Mouse (Mus musculus): ENCODE data around the gene Spata3.
"Not testable (repeated sequence)": the region's sequence is repeated elsewhere in the genome, so short reads cannot be mapped to it uniquely, and the experiment has no call there.

Spata3 gene

GRCm38 (mm10) chr1:86016516-86016915, at the start of gene Spata3:
Spata3 (plus strand) TSS chr1:86016816.
- DNase-seq (ENCODE audit: low spot score) = no peak

- DNase-seq (ENCODE audit: low spot score) = no peak
Measured at GRCm38 (mm10) chr1:85969081-85969480, 47.5 kb upstream of the Spata3 start.

- DNase-seq (ENCODE audit: low spot score) = no peak
Measured at GRCm38 (mm10) chr1:85969519-85969918, 47.1 kb upstream of the Spata3 start.

GRCm38 (mm10) chr1:85971070-85971469, 45.5 kb upstream of the Spata3 start:
- DNase-seq (ENCODE audit: low spot score) = no peak

GRCm38 (mm10) chr1:85972341-85972740, 44.3 kb upstream of the Spata3 start:
- no peak for DNase-seq (ENCODE audit: low spot score)

GRCm38 (mm10) chr1:85973468-85973877, 43.1 kb upstream of the Spata3 start:
- DNase-seq (ENCODE audit: low spot score) = no peak

- DNase-seq (ENCODE audit: low spot score) = no peak
Measured at GRCm38 (mm10) chr1:85977709-85978108, 38.9 kb upstream of the Spata3 start.

- DNase-seq (ENCODE audit: low spot score) = peak; percentile 54
Measured at GRCm38 (mm10) chr1:85981738-85982357, 34.8 kb upstream of the Spata3 start.

- DNase-seq (ENCODE audit: low spot score) = no peak
Measured at GRCm38 (mm10) chr1:85985784-85986183, 30.8 kb upstream of the Spata3 start.

- DNase-seq (ENCODE audit: low spot score) = no peak
Measured at GRCm38 (mm10) chr1:85988351-85988750, 28.3 kb upstream of the Spata3 start.

GRCm38 (mm10) chr1:85988882-85989281, 27.7 kb upstream of the Spata3 start:
- not testable (repeated sequence) for DNase-seq (ENCODE audit: low spot score)

- peak; percentile 20 for DNase-seq (ENCODE audit: low spot score)
Measured at GRCm38 (mm10) chr1:85992175-85992574, 24.4 kb upstream of the Spata3 start.

GRCm38 (mm10) chr1:85993541-85993940, 23.1 kb upstream of the Spata3 start:
- no peak for DNase-seq (ENCODE audit: low spot score)

GRCm38 (mm10) chr1:85997221-85997620, 19.4 kb upstream of the Spata3 start:
- no peak for DNase-seq (ENCODE audit: low spot score)

GRCm38 (mm10) chr1:85998012-85998411, 18.6 kb upstream of the Spata3 start:
- no peak for DNase-seq (ENCODE audit: low spot score)

GRCm38 (mm10) chr1:85999853-86000570, 16.6 kb upstream of the Spata3 start:
- no peak for DNase-seq (ENCODE audit: low spot score)

GRCm38 (mm10) chr1:86005540-86005939, 11.1 kb upstream of the Spata3 start:
- no peak for DNase-seq (ENCODE audit: low spot score)

- no peak for DNase-seq (ENCODE audit: low spot score)
Measured at GRCm38 (mm10) chr1:86006040-86006439, 10.6 kb upstream of the Spata3 start.

- peak; percentile 66 for DNase-seq (ENCODE audit: low spot score)
Measured at GRCm38 (mm10) chr1:86007778-86008177, 8.8 kb upstream of the Spata3 start.

GRCm38 (mm10) chr1:86015758-86016157, 858 bp upstream of the Spata3 start:
- not testable (repeated sequence) for DNase-seq (ENCODE audit: low spot score)

GRCm38 (mm10) chr1:86018235-86019055, 1.8 kb downstream of the Spata3 start:
- no peak for DNase-seq (ENCODE audit: low spot score)

- DNase-seq (ENCODE audit: low spot score) = no peak
Measured at GRCm38 (mm10) chr1:86021365-86021989, 4.9 kb downstream of the Spata3 start.
